Mouse (Mus musculus): ENCODE measurements around the gene Prkd1. TPM values are rescaled to one million over a fixed set of nuclear protein-coding genes. Genes with fewer than 3 reads are reported as not detected.

Gene Prkd1
- polyA plus RNA-seq, 1 experiment from 2014 or later = 2.9 TPM

DNA sequence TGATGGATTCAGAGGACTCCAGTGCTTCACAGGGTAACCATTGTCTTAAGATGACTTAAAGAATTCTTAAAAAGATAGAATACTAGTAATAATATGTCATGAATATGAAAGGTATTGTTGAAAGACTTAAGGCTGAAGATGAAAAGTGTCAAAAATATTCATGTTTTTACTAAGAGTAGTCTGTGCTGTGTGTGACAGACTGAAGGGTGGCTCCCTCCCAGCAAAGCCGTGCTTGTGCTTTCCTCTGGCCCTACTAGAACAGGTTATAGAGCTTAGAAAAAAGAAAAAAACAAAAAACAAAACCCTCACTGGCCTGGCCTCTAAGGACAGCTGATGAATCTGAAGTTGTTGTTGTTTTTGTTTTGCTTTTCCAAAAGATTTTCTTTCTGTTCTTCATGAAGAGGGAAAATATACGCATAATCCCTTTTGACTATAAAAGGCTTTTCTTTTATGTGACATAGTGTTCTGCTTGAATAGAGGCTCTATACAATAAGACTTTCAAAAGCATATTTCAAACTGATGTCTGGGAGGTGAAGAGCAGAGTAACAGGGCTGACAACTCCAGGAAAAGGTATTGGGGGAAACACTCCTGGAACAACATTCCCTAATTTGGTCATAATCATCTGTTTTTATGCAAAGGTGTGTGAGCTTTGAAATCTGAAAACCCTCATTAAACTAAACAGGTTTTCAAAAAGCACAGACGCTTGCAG is 148.9 kb downstream of the Prkd1 start:
- H3K9me3 ChIP-seq = no peaks in the 10 kb centered on the region
- 71% methylated on average over 3 of the region's 3 CpGs for WGBS
- H3K27me3 ChIP-seq = no peaks in the 10 kb centered on the region
- H3K4me2 ChIP-seq = no peak overlapping the region
- no peak overlapping the region for H3K27ac ChIP-seq (replicated peaks)
- H3K4me1 ChIP-seq (replicated peaks) = no peaks in the 10 kb centered on the region
- ATAC-seq (ENCODE audit: low FRiP score, low read depth) = no peak
- H3K36me3 ChIP-seq = no peaks in the 10 kb centered on the region
- H3K4me3 ChIP-seq = no peak overlapping the region
- H3K9ac ChIP-seq = no peak overlapping the region

DNA sequence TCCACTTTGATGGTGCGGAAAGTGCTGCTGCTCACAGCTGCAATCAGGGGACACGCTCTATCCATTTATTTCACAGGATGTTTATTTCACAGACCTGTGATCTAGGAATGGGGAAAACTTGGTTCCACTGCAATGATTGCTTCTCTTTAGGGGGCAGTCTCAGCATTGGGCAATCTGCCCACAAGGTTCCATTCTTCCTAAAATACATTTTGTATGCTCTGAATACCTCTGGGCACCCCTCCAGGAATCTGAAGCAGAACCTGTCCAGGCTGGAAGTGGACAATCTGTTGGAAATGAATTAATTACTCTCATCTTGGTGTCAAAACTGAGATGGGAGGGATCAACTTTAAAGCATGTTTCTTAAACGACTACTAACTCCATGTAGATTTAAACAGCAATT is 152.9 kb downstream of the Prkd1 start:
- Histone ChIP-seq H3K4me2 (no peak overlapping the region), H3K27me3 (no peaks in the 10 kb centered on the region), H3K36me3 (no peaks in the 10 kb centered on the region), H3K4me1 (replicated peaks) (no peaks in the 10 kb centered on the region), H3K9ac (no peak overlapping the region), H3K9me3 (no peaks in the 10 kb centered on the region), H3K4me3 (no peak overlapping the region), H3K27ac (replicated peaks) (no peak overlapping the region)
- no peak for ATAC-seq (ENCODE audit: low FRiP score, low read depth)
- WGBS = 81% methylated on average over 3 of the region's 3 CpGs

GRCm38 (mm10) chr12:50479784-50480183 is 169.1 kb downstream of the Prkd1 start:
- no peaks in the 10 kb centered on the region for H3K27me3 ChIP-seq
- WGBS = 72% methylated on average over 7 of the region's 7 CpGs
- H3K9me3 ChIP-seq = no peaks in the 10 kb centered on the region
- no peak overlapping the region for H3K27ac ChIP-seq (replicated peaks)
- no peak overlapping the region for H3K4me2 ChIP-seq
- no peak; the same call in 1 of the 2 replicates for ATAC-seq (ENCODE audit: low FRiP score, low read depth)
- H3K36me3 ChIP-seq = no peaks in the 10 kb centered on the region
- H3K4me1 ChIP-seq (replicated peaks) = no peaks in the 10 kb centered on the region
- no peak overlapping the region for H3K4me3 ChIP-seq
- no peak overlapping the region for H3K9ac ChIP-seq

GRCm38 (mm10) chr12:50457151-50457550 is 191.7 kb downstream of the Prkd1 start:
- no peak for ATAC-seq (ENCODE audit: low FRiP score, low read depth)
- no peaks in the 10 kb centered on the region for H3K36me3 ChIP-seq
- 84% methylated on average over 3 of the region's 3 CpGs for WGBS
- H3K9me3 ChIP-seq = no peaks in the 10 kb centered on the region
- no peak overlapping the region for H3K9ac ChIP-seq
- H3K4me3 ChIP-seq = no peak overlapping the region
- no peak overlapping the region for H3K4me2 ChIP-seq
- H3K4me1 ChIP-seq (replicated peaks) = no peaks in the 10 kb centered on the region
- no peak overlapping the region for H3K27ac ChIP-seq (replicated peaks)
- no peaks in the 10 kb centered on the region for H3K27me3 ChIP-seq

- H3K4me3 ChIP-seq = no peak overlapping the region
- H3K4me2 ChIP-seq = no peak overlapping the region
- H3K27me3 ChIP-seq = no peaks in the 10 kb centered on the region
- H3K4me1 ChIP-seq (replicated peaks) = no peaks in the 10 kb centered on the region
- no peak overlapping the region for H3K27ac ChIP-seq (replicated peaks)
- H3K9me3 ChIP-seq = no peaks in the 10 kb centered on the region
- WGBS = 81% methylated on average over 3 of the region's 3 CpGs
- no peak overlapping the region for H3K9ac ChIP-seq
- no peak for ATAC-seq (ENCODE audit: low FRiP score, low read depth)
- H3K36me3 ChIP-seq = no peaks in the 10 kb centered on the region
Measured at GRCm38 (mm10) chr12:50451761-50452160, 197.1 kb downstream of the Prkd1 start.

DNA sequence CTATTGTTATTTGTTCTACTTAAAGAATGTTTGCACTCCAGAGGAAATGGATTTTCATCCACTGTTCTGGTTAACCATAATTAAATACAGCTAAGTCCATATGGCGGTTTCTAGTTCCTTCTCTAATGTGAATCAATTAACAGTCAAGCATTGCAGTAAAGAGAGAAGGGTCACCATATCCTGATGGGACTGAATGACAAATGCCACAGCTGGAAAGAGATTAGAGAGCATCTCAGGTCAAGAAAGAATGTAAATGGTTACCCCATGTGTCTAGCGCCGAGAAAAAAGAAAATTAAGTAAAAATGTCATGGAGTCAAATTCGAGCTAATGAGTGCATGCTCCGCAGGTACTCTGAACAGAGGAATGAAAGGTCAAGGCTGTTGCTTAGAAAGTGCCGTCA is 212.2 kb downstream of the Prkd1 start:
- Histone ChIP-seq H3K4me3 (no peak overlapping the region), H3K27ac (replicated peaks) (no peak overlapping the region), H3K9ac (no peak overlapping the region), H3K9me3 (no peaks in the 10 kb centered on the region), H3K27me3 (no peaks in the 10 kb centered on the region), H3K4me1 (replicated peaks) (no peaks in the 10 kb centered on the region), H3K4me2 (no peak overlapping the region), H3K36me3 (no peaks in the 10 kb centered on the region)
- 75% methylated on average over 6 of the region's 6 CpGs for WGBS
- no peak for ATAC-seq (ENCODE audit: low FRiP score, low read depth)

DNA sequence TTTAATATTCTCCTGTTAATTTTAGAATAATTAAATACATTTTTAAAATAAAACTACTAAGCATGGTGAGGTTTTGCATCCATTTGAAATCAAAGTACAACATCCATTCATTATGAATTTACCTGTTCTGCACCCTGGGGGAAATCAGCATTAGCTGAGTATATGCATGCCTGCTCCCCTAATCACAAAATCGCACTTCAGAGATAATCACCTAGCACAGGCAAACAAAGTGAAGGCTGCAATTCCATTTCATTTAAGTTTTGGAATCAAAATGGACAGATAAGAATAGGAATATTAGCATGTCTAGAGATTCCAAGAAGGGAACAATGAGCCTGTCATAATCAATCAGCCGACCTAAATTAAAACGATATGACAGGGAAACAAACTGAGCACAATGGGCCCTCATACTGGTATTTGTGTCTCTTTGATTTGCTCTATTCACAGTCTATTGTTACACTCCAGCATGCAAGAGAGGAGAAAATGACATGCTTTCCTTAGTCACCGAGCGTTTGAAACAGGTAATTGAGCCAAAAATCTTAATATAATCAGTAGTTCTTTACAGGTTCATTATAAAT is 218.7 kb downstream of the Prkd1 start:
- no peak overlapping the region for H3K4me3 ChIP-seq
- H3K27me3 ChIP-seq = no peaks in the 10 kb centered on the region
- H3K9ac ChIP-seq = no peak overlapping the region
- WGBS = 40% methylated on average over 5 of the region's 5 CpGs
- H3K4me1 ChIP-seq (replicated peaks) = no peaks in the 10 kb centered on the region
- ATAC-seq (ENCODE audit: low FRiP score, low read depth) = no peak
- no peaks in the 10 kb centered on the region for H3K36me3 ChIP-seq
- H3K9me3 ChIP-seq = no peaks in the 10 kb centered on the region
- no peak overlapping the region for H3K27ac ChIP-seq (replicated peaks)
- no peak overlapping the region for H3K4me2 ChIP-seq

DNA sequence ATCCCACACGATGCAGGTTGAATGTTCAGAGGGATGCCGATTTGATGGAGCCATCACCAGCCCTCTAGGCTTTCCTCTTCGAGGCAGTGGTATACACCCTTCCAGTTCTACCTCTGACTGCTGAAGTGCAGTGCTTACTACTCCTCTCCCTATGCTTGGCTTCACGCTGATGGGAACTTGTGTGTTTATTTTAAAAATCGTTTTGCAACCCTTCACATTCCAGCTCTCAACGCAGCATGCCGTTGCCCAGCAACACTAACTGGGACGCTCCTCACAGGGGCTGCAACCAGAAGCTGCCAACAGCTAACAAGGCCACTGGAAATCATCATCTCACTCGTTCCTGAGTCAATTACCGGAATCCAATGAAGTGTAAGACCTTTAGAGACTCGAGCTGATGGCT is 296.5 kb downstream of the Prkd1 start:
- H3K4me2 ChIP-seq = peak overlapping the region; percentile 21
- no peak overlapping the region for H3K27ac ChIP-seq (replicated peaks)
- peak; percentile 71; the same call in 1 of the 2 replicates for ATAC-seq (ENCODE audit: low FRiP score, low read depth)
- WGBS = 30% methylated on average over 11 of the region's 11 CpGs
- H3K4me3 ChIP-seq = no peak overlapping the region
- H3K4me1 ChIP-seq (replicated peaks) = peaks cover 6% of the 10 kb centered on the region; the same call in 1 of the 2 replicates
- no peaks in the 10 kb centered on the region for H3K36me3 ChIP-seq
- H3K27me3 ChIP-seq = no peaks in the 10 kb centered on the region
- H3K9ac ChIP-seq = no peak overlapping the region
- no peaks in the 10 kb centered on the region for H3K9me3 ChIP-seq

- Histone ChIP-seq H3K9ac (no peak overlapping the region), H3K27me3 (no peaks in the 10 kb centered on the region), H3K27ac (replicated peaks) (no peak overlapping the region), H3K36me3 (no peaks in the 10 kb centered on the region), H3K4me2 (no peak overlapping the region), H3K4me3 (no peak overlapping the region), H3K4me1 (replicated peaks) (no peaks in the 10 kb centered on the region), H3K9me3 (no peaks in the 10 kb centered on the region)
- ATAC-seq (ENCODE audit: low FRiP score, low read depth) = no peak
- WGBS = 9% methylated on average over 4 of the region's 4 CpGs
Measured at GRCm38 (mm10) chr12:50333182-50333581, 315.7 kb downstream of the Prkd1 start.

DNA sequence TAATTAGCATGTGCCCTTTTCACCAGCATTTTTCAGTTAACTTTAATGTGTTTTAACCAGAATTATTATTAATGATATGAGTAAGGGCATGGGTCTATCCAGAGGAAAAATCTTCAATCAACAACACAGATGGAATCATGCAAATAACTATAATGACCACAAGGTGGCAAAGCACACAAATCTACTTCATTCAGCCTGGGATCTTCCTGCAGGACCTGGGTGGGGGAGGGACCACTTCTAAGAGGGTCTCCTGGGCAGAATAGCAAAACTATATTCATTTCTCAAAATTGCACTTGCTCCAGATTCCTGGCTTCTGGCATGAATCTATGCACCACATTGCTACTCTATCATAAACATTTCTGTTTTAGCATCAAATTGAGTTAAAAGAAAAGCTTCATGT is 334.3 kb downstream of the Prkd1 start:
- H3K9me3 ChIP-seq = no peaks in the 10 kb centered on the region
- no peak overlapping the region for H3K27ac ChIP-seq (replicated peaks)
- H3K4me1 ChIP-seq (replicated peaks) = no peaks in the 10 kb centered on the region
- H3K4me2 ChIP-seq = no peak overlapping the region
- no peak for ATAC-seq (ENCODE audit: low FRiP score, low read depth)
- H3K36me3 ChIP-seq = no peaks in the 10 kb centered on the region
- no peak overlapping the region for H3K9ac ChIP-seq
- H3K4me3 ChIP-seq = no peak overlapping the region
- H3K27me3 ChIP-seq = no peaks in the 10 kb centered on the region

GRCm38 (mm10) chr12:50309276-50309675 is 339.6 kb downstream of the Prkd1 start:
- Histone ChIP-seq H3K27me3 (no peaks in the 10 kb centered on the region), H3K27ac (replicated peaks) (no peak overlapping the region), H3K9me3 (no peaks in the 10 kb centered on the region), H3K4me2 (no peak overlapping the region), H3K4me3 (no peak overlapping the region), H3K9ac (no peak overlapping the region), H3K4me1 (replicated peaks) (no peaks in the 10 kb centered on the region), H3K36me3 (no peaks in the 10 kb centered on the region)
- no peak for ATAC-seq (ENCODE audit: low FRiP score, low read depth)
- 81% methylated on average over 3 of the region's 3 CpGs for WGBS

DNA sequence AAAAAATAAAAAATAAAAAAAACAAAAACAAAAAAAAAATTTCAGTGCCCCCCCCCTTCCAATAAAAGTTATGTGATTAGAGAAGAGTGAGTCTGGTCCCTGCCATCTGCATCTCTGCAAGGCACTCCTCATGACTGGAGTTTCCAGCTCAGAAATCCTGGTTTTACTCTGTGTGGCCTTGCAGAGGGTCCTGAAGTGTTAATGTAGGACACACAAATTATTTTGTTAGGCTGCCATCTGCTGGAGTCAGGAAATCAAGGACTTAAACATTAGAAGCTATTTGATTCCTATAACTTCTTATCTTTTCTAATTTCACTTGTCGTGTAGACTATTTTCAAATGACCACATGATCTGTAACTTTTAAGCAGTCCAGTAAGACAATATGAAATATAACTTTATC is 347.6 kb downstream of the Prkd1 start:
- WGBS = 35% methylated on average over 1 of the region's 1 CpGs
- ATAC-seq (ENCODE audit: low FRiP score, low read depth) = no peak
- no peak overlapping the region for H3K27ac ChIP-seq (replicated peaks)
- H3K4me2 ChIP-seq = no peak overlapping the region
- H3K36me3 ChIP-seq = no peaks in the 10 kb centered on the region
- no peak overlapping the region for H3K9ac ChIP-seq
- H3K9me3 ChIP-seq = no peaks in the 10 kb centered on the region
- H3K4me3 ChIP-seq = no peak overlapping the region
- no peaks in the 10 kb centered on the region for H3K4me1 ChIP-seq (replicated peaks)
- H3K27me3 ChIP-seq = no peaks in the 10 kb centered on the region; the same call in 1 of the 2 replicates

DNA sequence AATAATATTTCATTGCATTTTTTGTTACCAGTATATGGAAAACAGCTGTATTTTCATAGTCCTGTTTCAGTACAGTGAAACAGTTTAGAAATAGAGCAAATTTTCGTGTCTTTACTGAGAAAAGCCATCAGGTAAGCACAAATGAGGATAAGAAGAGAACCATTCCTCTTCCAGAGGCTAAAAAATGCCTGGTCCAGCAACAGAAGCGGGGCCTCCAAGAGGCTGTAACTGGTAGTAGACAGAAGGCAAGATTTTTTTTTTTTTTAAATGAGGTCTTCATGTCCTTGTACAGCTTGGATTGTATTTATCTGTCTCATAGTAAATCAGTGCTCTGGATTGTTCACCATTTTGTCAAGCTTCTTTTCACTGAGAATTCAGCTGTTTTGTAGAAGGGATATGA is 352.8 kb downstream of the Prkd1 start:
- 55% methylated on average over 2 of the region's 2 CpGs for WGBS
- no peaks in the 10 kb centered on the region for H3K36me3 ChIP-seq
- no peak for ATAC-seq (ENCODE audit: low FRiP score, low read depth)
- no peak overlapping the region for H3K9ac ChIP-seq
- no peak overlapping the region for H3K4me2 ChIP-seq
- H3K4me3 ChIP-seq = no peak overlapping the region
- H3K4me1 ChIP-seq (replicated peaks) = no peaks in the 10 kb centered on the region
- H3K27me3 ChIP-seq = no peaks in the 10 kb centered on the region; the same call in 1 of the 2 replicates
- H3K27ac ChIP-seq (replicated peaks) = no peak overlapping the region
- no peaks in the 10 kb centered on the region for H3K9me3 ChIP-seq
